Mouse (Mus musculus): Measurements from ENCODE around the gene Kars.

Gene Kars

GRCm38 (mm10) chr8:111984511-111984910 lies 26.6 kb downstream of the Kars start:
- no peak for DNase-seq (ENCODE audit: extremely low read depth, low read depth, low spot score)

GRCm38 (mm10) chr8:111982116-111982515 lies 29.0 kb downstream of the Kars start:
- no peak for DNase-seq (ENCODE audit: extremely low read depth, low read depth, low spot score)

- DNase-seq (ENCODE audit: extremely low read depth, low read depth, low spot score) = no peak
These were observed 33.0 kb downstream of the Kars start for GRCm38 (mm10) chr8:111978147-111978546.

- DNase-seq (ENCODE audit: extremely low read depth, low read depth, low spot score) = no peak
These were observed 34.8 kb downstream of the Kars start for GRCm38 (mm10) chr8:111976326-111976725.

GRCm38 (mm10) chr8:111975706-111976105 lies 35.4 kb downstream of the Kars start:
- DNase-seq (ENCODE audit: extremely low read depth, low read depth, low spot score) = no peak

GRCm38 (mm10) chr8:111974138-111974537 lies 37.0 kb downstream of the Kars start:
- DNase-seq (ENCODE audit: extremely low read depth, low read depth, low spot score) = no peak

- no peak for DNase-seq (ENCODE audit: extremely low read depth, low read depth, low spot score)
These were observed 42.1 kb downstream of the Kars start for GRCm38 (mm10) chr8:111968991-111969390.

- no peak for DNase-seq (ENCODE audit: extremely low read depth, low read depth, low spot score)
These were observed 42.6 kb downstream of the Kars start for GRCm38 (mm10) chr8:111968541-111968940.

- no peak for DNase-seq (ENCODE audit: extremely low read depth, low read depth, low spot score)
These were observed 43.8 kb downstream of the Kars start for GRCm38 (mm10) chr8:111967246-111967870.

- no peak for DNase-seq (ENCODE audit: extremely low read depth, low read depth, low spot score)
These were observed 46.1 kb downstream of the Kars start for GRCm38 (mm10) chr8:111964849-111965561.

- no peak for DNase-seq (ENCODE audit: extremely low read depth, low read depth, low spot score)
These were observed 46.8 kb downstream of the Kars start for GRCm38 (mm10) chr8:111964351-111964750.

GRCm38 (mm10) chr8:111963546-111963945 lies 47.6 kb downstream of the Kars start:
- no peak for DNase-seq (ENCODE audit: extremely low read depth, low read depth, low spot score)

- DNase-seq (ENCODE audit: extremely low read depth, low read depth, low spot score) = no peak
These were observed 48.0 kb downstream of the Kars start for GRCm38 (mm10) chr8:111963091-111963490.

GRCm38 (mm10) chr8:111962589-111962988 lies 48.5 kb downstream of the Kars start:
- DNase-seq (ENCODE audit: extremely low read depth, low read depth, low spot score) = no peak

GRCm38 (mm10) chr8:111961330-111961729 lies 49.8 kb downstream of the Kars start:
- no peak for DNase-seq (ENCODE audit: extremely low read depth, low read depth, low spot score)

- DNase-seq (ENCODE audit: extremely low read depth, low read depth, low spot score) = no peak
These were observed 50.4 kb downstream of the Kars start for GRCm38 (mm10) chr8:111960591-111961321.

- no peak for DNase-seq (ENCODE audit: extremely low read depth, low read depth, low spot score)
These were observed 53.9 kb downstream of the Kars start for GRCm38 (mm10) chr8:111957231-111957630.

GRCm38 (mm10) chr8:111955879-111956278 lies 55.2 kb downstream of the Kars start:
- DNase-seq (ENCODE audit: extremely low read depth, low read depth, low spot score) = no peak

- DNase-seq (ENCODE audit: extremely low read depth, low read depth, low spot score) = no peak
These were observed 56.1 kb downstream of the Kars start for GRCm38 (mm10) chr8:111954844-111955594.

GRCm38 (mm10) chr8:111951936-111952335 lies 59.2 kb downstream of the Kars start:
- no peak for DNase-seq (ENCODE audit: extremely low read depth, low read depth, low spot score)

GRCm38 (mm10) chr8:111951317-111951716 lies 59.8 kb downstream of the Kars start:
- DNase-seq (ENCODE audit: extremely low read depth, low read depth, low spot score) = no peak
